Mouse (Mus musculus) bone marrow macrophage, adult 2 months (primary cell): ENCODE measurements around the gene Tpm3. TPM values are rescaled to one million over a fixed set of nuclear protein-coding genes. Genes with fewer than 3 reads are reported as not detected.
"Not testable (repeated sequence)": the region's sequence is repeated elsewhere in the genome, so short reads cannot be mapped to it uniquely, and the experiment has no call there.

Source experiments
- H3K27ac ChIP-seq: 2 replicates; pipeline ENCODE4 v1.5.1; 2012; ENCODE audit warnings: low read depth, low read length; ENCODE audit not compliant: insufficient read depth
- H3K4me1 ChIP-seq: 2 replicates; pipeline ENCODE4 v1.6.1; 2012; ENCODE audit warnings: low read length; ENCODE audit not compliant: control insufficient read depth, insufficient read depth
- H3K4me3 ChIP-seq: 2 replicates; pipeline ENCODE4 v1.5.1; 2012; ENCODE audit warnings: mild to moderate bottlenecking, low read length, moderate library complexity; ENCODE audit not compliant: insufficient read depth
- CTCF ChIP-seq: IDR thresholded peaks from 2 replicates; pipeline ENCODE4 v1.5.1; 2012; ENCODE audit warnings: low read depth, mild to moderate bottlenecking, low read length, moderate library complexity
- POLR2A ChIP-seq: IDR thresholded peaks from 2 replicates; pipeline ENCODE4 v1.6.1; 2012; ENCODE audit warnings: mild to moderate bottlenecking, low read depth, low read length, borderline replicate concordance
- polyA plus RNA-seq: library from polyadenylated mRNA; stranded (reverse); fragments of >200 nt; gene quantifications from 2 replicates; pipeline ENCODE4 v1.2.4, GENCODE M21; 2012; ENCODE audit not compliant: missing spikeins, insufficient read depth, insufficient read length

Tpm3 gene
- polyA plus RNA-seq, 1 experiment, result 739 TPM

DNA sequence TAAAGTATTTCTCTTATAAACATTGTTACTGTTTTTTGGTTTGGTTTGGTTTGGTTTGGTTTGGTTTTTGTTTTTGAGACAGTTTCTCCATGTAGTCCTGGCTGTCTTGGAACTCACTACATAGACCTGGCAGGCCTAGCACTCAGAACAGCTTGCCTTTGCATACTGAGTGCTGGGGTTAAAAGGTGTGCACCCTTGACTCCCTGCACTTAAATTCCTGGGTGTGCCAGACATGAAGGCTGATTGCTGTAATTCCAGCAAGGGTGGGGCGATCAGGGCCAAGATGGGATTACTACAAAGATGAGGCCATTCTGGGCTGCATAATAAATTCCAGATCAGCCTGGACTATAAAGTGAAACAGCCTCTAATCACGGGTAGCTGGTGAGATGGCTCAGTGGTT, 29.8 kb downstream of the Tpm3 start:
- Histone ChIP-seq H3K27ac (no peak overlapping the region), H3K4me1 (no peaks in the 10 kb centered on the region), H3K4me3 (no peak overlapping the region)
- no peak for TF ChIP-seq POLR2A
- no peak for TF ChIP-seq CTCF

- Histone ChIP-seq H3K4me1 (no peaks in the 10 kb centered on the region), H3K4me3 (no peak overlapping the region), H3K27ac (no peak overlapping the region)
- no peak for TF ChIP-seq CTCF
Observed at GRCm38 (mm10) chr3:90103176-90103575, 30.7 kb downstream of the Tpm3 start.

DNA sequence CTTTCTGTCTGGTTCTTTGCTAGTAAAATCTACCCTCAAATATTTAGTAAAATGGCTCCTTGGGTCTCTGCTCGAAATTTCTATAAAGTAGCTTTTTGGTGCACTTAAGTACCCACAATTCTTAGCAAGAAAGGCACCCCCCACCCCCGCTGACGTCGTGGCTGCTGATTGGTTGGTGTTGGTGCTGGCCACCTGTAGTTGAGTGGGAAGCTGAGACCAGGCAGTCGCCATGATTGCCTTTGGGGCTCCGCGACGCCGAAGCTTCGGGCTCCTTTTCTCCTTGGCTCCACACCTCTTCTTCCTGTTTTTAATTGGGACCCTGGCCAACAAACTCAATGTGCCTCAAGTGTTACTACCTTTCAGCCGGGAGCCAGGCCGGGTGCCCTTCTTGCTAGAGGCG, 31.5 kb downstream of the Tpm3 start, which contains the start of gene Nup210l:
Gene Nup210l (plus strand): TSS at position 195 of the 400 bp plus-strand sequence.
- TF ChIP-seq CTCF, result no peak
- no peak for TF ChIP-seq POLR2A
- no peak within 1 kb of the TSS for H3K4me3 ChIP-seq
- no peaks in the 10 kb centered on the region for H3K4me1 ChIP-seq
- H3K27ac ChIP-seq, result no peak within 1 kb of the TSS

DNA sequence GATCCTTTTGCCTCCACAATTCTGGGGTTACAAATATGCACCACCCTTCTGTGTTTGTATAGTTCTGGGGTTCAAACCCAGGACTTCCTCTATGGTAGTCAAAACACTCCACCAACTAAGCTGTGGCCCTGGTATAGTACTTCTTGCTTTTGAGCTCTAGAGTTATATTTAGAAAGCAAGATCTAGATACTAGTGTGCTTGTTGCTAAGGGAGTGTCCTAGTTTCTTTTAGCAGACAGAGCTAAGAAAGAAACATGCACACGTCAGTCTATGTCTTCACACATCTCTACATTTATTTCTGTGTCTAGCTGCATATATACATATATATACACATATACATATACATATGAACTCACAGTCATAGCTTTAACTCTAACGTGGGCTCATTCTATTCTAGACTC, 39.3 kb downstream of the Tpm3 start:
- no peak overlapping the region for H3K27ac ChIP-seq
- H3K4me1 ChIP-seq, result peaks cover 2% of the 10 kb centered on the region
- H3K4me3 ChIP-seq, result no peak overlapping the region
- TF ChIP-seq CTCF (no peak), POLR2A (no peak)

DNA sequence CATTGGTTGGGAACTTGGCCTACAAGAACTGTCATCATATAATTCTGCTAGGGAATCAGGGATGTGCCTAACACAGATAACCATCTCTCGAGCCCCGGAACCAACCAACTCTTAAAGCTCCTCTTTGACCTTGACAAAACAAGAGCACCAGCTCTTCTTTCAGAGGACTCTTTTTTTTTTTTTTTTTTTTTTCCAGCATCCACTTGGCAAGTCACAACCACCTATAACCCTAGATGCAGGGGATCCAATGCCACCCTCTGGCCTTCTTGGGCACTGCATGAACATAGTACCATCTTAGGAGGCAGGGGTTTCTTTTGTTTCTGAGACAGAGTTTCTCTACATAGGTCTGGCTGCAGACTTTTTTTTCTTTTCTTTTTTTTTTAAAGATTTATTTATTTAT, 41.9 kb downstream of the Tpm3 start:
- Histone ChIP-seq H3K4me3 (no peak overlapping the region), H3K4me1 (peaks cover 5% of the 10 kb centered on the region), H3K27ac (no peak overlapping the region)
- TF ChIP-seq CTCF (no peak), POLR2A (no peak)

DNA sequence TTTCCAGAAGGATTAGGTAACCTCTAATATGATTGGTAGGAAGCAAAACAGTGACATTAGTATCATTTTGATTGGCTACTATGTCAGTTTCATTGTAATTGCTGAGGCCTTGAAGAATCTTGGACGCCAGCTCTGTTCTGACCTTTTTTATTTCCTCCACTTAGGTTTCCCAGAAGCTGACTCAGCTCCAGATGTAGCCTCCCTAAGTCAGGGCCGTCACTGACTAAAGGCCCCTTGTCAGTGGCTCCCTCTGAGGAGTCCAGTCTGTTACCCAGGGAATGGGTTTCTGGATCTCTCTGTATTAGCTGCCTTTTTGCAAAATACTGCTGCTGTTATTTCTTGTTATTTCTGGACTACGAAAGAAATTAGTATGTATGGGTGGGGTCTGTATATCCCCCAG, 43.1 kb downstream of the Tpm3 start:
- peaks cover 5% of the 10 kb centered on the region for H3K4me1 ChIP-seq
- TF ChIP-seq CTCF, result no peak
- H3K4me3 ChIP-seq, result no peak overlapping the region
- H3K27ac ChIP-seq, result no peak overlapping the region

DNA sequence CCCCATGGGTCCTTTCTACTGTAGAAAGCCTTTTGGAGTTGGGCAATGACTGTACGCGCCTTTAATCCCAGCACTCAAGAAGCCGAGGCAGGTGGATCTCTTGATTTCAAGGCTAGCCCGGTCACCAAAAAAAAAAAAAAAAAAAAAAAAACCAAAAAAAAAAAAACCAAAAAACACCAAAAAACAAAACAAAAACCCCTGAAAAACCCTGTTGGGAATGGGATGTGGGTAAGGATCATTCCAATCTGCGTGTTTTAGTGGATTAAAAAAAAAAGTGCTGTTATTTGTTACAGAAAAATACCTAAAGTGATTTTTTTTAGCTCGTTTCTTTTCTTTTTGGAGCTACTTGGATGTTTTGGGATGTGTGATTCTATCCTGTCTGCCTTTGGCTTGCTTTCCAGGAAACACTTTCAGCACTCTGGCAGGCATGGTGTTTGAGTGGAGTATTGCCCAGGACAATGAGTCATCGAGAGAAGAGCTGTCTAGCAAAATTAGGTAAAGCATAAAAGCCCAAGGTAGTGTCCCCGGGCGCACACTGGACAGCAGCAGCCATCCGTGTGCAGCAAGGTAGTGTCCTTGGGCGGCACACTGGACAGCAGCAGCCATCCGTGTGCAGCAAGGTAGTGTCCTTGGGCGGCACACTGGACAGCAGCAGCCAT, 45.8 kb downstream of the Tpm3 start:
- H3K4me3 ChIP-seq, result no peak overlapping the region
- H3K4me1 ChIP-seq, result peaks cover 3% of the 10 kb centered on the region; the same call in 1 of the 2 replicates
- TF ChIP-seq CTCF, result no peak
- no peak for TF ChIP-seq POLR2A
- no peak overlapping the region for H3K27ac ChIP-seq

- H3K4me3 ChIP-seq, H3K4me1 ChIP-seq, H3K27ac ChIP-seq: not testable (repeated sequence)
Observed at GRCm38 (mm10) chr3:90122036-90122435, 49.6 kb downstream of the Tpm3 start.

DNA sequence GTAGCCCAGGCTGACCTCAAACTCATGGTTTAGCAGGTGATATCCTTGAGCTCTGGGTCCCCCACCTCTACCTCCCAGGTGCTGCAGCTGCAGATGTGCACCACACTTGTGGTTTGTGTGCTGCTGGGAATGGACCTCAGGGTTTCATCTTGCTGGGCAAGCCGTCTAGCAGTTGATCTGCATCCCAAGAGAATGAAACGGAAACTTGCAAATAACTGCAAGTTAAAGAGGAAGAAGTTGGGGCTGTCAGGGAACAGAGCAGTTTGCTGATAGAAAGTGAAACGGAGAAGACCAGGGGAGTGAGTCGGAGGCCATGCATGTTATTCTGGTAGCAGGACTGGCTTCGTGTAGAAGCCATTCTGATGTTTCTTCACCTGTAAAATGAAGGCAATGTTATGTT, 53.3 kb downstream of the Tpm3 start:
- peaks cover 5% of the 10 kb centered on the region for H3K4me1 ChIP-seq
- peak overlapping the region; percentile 64 for H3K27ac ChIP-seq
- peak overlapping the region; percentile 45 for H3K4me3 ChIP-seq
- no peak for TF ChIP-seq CTCF
- no peak for TF ChIP-seq POLR2A

GRCm38 (mm10) chr3:90127881-90128280, 55.4 kb downstream of the Tpm3 start:
- Histone ChIP-seq H3K4me1 (peaks cover 6% of the 10 kb centered on the region), H3K4me3 (no peak overlapping the region), H3K27ac (no peak overlapping the region)
- TF ChIP-seq CTCF (no peak), POLR2A (no peak)

DNA sequence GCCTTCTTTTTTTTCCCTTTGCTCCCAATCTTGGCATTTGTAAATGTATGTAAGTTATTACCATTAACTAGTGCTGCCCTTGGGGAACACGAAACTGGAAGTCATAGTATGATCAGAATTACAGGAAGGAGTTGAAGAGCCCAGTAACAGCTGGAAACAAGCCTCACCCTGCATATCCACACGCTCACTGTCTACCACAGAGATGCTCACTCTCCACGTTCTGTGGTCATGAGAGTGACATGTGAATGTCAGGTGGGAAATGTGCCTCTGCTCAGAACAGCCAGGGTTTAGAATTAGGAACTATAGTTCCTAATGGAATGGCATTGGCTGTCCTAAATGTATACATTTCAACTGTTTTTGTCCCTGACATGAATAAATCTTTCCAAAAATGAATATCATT, 60.3 kb downstream of the Tpm3 start:
- H3K4me1 ChIP-seq, result 0 out of 2 replicates have a peak, but pooled peaks cover 2% of the 10 kb centered on the region
- TF ChIP-seq POLR2A, result no peak
- TF ChIP-seq CTCF, result no peak
- no peak overlapping the region for H3K27ac ChIP-seq
- no peak overlapping the region for H3K4me3 ChIP-seq
